Mouse (Mus musculus) G1E-ER4 (cell line): ENCODE data around the gene Sstr2. TPM values are rescaled to one million over a fixed set of nuclear protein-coding genes. Genes with fewer than 3 reads are reported as not detected.

Experiments
- GATA1 ChIP-seq: IDR thresholded peaks from one replicate; pipeline ENCODE4 v1.8.0; 2012; ENCODE audit warnings: low read length, inconsistent platforms
- polyA plus RNA-seq: library from polyadenylated mRNA; stranded (reverse); fragments of >175 nt; gene quantifications from 2 replicates; pipeline ENCODE4 v1.2.3, GENCODE M21; 2012

Gene Sstr2
- not detected in 2 replicates for polyA plus RNA-seq

DNA sequence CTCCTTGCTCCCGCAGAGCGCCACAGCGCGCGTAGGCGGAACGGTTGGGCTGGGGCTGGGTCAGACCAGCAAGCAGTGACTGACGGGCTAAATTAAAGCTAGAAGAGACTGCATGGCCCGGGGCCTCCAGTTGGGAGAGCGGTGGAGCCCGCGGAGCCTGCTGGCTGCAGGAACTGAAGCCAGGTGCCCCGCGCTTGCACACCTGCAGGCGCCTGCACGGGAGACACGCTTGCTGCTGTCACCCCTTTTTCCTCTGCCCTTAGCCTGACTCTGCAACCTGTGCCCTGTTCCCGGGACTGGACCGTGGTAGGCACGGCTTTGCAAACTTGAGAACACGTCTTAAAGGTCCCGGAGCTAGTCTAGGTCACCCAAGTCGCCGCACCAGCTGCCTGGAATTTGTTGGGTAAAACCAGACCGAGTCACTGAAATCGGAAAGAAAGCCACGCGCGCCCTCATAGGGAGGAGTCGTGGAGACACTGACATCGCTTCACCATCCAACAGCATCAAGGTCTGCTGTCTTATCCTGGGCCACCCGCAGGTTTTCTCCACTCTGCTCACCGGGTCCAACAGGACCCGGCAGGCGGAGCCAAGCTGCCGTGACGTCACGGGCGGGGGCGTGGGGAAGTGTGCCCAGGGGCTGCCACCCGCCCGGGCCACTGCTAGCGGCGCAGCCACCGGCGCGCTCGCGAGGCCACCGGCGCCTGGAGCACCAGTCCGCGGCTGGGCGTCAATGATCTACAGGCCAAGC is at the start of gene Sstr2:
Sstr2 (plus strand) TSS at position 671 of the 748 bp plus-strand sequence.
- no peak for TF ChIP-seq GATA1

DNA sequence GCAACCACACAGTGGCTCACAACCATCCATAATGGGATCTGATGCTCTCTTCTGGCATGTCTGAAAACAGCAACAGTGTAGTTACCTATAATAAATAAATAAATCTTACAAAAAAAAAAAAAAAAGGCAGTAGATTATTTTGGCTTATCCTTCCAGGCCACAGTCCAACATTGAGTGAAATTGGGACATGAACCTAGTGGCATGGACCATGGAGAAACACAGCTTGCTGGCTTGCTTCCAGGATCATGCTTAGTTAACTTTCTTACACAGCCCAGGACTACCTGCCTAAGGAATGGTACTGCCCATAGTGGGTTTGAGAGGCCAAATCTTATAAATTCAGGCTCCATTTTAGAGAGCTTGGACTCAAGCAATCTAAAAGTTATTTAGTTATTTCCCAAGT is 47.5 kb upstream of the Sstr2 start:
- no peak for TF ChIP-seq GATA1

DNA sequence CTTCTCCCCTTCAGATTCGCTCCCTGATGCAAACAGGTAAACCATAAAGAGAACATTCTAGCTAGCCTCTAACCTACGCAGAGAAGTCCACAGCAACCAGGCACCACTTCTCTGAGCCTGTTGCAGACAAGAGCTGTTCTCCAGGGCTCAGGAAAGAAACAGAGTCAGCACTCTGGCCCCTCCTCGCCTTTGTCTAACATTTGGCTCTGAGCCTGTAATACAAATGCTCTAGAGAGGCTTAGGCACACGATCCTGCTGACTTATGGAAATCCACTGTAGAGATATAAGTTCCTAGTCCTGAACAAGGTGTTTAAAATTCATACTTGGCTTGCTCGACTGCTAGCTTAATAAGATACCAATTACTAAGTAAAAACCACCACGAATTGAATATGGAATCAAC is 46.5 kb upstream of the Sstr2 start:
- no peak for TF ChIP-seq GATA1

DNA sequence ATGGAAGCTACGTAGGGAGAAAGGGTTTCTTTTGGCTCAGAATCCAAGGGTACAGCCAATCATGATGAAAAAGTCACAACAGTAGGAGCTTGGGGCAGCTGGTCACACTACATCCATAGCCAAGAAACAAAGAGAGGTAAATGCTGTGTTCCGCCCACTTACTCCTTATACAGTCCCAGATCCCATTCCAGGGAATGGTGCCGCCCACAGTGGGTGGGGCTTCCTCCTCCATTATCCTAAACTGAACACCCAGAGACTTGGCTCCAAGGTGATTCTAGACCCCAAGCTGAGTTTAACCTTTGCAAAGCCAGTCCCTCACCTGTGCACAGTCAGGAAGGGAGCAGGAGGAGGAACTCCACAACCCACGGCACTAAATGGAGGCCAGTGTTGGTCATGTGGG is 41.9 kb upstream of the Sstr2 start:
- TF ChIP-seq GATA1 = no peak

DNA sequence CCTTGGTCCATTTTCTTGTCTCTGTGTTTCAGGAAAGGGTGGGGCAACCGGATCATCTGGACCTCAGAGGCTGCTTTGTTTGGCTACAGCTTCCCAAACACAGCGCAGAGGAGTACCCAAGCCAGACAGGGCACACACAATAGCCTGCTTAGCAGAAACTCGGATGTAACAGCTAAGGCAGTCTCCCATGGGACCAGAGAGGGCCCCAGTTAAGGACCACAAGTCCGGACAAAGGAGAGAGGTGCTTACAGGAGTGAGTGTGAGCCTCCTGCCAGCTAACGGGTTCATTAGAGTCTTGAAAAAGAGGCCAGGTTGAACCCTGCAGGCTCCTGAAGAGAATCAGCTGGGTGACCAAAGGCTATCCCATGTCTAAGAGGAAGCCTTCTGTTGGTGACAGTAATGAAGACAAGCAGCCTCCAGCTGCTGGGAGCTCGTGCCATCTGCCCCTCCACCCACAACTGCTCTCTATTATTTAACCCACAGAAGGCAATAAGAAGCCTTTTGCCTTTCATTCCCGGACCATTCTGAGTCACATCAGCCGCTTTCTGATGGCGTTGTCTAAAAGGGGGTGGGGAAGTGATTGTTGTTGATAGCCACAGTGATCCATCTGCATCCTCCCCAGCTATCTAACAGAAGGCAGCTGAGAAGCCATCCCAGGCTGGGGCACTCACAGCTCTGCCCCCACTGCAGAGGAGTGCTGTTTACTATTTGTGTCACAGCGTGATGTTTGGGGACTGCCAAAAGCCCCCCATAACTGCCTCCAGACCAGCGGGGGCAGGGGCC is 35.1 kb upstream of the Sstr2 start:
- TF ChIP-seq GATA1 = no peak

DNA sequence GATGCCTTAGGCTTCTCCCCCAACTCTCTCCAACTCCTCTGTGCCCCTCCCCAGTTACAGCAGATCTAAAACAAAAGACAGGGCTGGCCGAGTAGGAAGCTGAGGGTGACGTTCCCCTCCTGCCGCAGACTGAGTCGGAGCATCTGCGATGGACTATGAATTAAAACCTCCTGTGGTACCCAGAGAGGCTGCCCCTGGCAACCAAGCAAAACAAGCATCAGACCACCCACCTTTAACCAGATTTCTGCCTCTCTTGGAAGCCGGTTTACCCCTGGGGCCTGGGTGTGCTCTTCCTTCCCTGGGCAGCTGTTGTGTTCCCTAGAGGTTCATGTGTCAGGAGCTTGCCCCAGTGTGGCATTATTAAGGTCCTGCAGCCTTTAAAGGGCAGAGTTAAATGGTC is 32.7 kb upstream of the Sstr2 start:
- no peak for TF ChIP-seq GATA1

DNA sequence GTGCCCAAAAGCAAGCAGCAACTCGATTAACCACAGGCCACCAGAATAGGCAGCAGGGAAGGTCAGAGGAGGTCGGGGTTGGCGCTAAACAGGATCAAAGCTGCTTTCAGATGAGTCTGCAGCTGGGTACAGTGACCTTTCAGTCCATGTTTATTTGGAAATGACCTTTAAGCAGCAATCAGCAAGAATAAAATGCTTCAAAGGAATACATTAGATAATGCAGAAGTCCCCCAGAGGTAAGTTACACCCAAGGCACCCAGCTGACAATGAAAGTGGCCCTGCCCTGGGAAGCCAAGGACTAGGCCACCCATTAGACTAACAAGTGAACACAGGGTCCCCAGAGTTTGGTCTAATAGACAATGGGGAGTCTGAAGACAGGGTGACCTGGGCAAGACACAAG is 30.2 kb upstream of the Sstr2 start:
- TF ChIP-seq GATA1 = no peak

DNA sequence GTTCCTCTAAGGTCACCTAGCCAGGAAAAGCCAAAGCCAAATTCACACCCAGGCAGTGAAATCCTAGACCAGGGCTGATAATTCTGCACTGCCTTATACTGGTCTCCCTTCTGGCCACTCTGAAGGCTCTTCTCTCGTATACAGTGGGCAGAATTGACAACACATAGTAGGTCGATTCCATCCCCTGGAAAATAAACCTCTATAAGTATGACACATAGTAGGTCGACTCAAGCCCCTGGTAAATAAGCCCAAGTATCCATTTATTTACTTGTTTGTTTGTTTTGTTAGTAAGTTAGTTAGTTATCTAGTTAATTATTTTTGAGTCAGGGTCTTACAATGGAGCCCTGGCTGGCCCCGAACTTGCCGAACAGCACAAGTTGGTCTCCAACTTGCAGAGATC is 24.0 kb upstream of the Sstr2 start:
- TF ChIP-seq GATA1 = no peak

DNA sequence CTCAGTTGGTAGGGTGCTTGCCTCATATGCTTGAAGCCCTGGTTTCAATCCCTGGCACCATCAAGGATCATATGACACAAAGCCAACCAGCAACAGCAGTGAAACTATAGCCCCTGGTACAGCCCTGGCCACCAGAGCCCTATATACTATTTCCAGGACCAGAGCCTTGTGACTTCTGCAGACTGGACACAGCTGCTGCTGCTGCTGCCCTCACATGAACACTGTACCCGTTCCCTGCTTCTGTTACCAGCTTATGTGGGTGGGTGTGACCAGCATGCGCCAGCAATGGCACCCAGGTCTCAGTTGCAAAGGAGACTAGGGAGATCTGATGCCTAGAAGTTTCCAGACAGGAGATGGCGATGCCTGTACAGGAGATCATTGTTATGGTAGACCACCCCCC is 21.5 kb upstream of the Sstr2 start:
- TF ChIP-seq GATA1 = no peak

DNA sequence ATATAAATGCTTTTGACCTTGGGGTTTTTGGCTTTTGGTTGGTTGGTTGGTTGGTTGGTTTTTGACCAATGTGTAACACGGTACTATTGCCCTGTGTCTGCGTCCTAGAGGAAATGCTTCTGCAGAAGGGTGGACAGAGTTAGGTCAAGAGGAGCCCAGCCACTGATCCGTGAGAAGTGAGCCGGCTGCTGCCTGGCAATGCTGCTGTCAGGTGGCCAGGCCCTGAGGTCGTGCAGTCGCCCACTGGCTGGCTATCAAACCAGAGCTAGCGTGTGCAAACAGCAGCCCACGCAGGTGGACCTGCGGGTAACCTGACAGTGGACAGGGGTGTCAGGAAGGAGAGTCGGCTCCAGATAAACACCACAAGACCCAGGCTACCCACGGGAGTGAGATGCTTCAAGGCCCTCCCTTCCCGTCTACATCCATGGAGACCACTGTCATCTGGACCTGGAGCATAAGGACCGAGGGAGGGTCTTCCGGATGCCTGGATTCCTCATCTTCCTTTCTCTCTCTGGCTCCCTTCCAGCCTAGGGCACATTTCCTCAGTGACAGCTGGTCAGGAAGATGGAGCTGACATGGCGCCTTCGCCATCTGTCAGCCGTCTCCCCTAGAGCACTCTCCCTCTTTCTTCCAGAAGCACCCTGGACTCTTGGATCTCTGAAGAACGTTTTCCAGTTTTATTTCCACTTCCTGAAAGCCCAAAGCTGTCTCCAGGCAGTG is 18.5 kb upstream of the Sstr2 start:
- no peak for TF ChIP-seq GATA1

DNA sequence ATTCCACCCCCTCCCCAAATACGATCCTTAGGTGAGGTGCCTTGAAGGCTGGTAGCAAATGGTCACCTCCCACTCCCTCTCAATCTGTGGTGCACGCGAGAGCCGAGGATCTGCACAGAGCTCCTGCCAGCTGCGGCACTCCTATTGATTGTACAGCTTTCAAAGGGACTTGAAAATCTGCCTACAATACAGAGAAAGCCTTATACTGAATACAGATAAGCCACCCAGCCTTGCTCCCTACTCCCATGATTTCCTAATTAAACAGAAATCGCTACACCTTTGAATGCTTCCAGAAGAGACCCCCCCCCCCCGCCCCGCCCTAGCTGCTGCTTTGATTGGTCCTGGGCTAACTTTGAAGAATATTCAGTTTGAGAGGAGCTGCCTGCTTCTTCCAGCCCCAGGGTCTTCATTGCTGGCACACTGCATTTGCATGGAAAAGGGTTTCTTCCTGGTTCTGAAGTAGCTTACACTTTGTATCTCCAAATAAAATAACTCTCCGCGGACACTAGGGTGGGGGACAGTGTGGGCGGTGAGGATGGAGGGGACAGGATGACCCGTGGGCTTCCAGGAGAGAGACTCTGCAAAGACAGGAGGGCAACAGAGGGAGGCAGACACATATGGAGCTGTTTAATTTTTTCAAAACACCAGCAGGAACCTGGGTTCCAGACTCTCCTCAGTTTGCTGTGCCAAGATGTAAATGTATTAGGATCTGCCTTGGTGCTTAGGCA is 17.4 kb upstream of the Sstr2 start:
- no peak for TF ChIP-seq GATA1

DNA sequence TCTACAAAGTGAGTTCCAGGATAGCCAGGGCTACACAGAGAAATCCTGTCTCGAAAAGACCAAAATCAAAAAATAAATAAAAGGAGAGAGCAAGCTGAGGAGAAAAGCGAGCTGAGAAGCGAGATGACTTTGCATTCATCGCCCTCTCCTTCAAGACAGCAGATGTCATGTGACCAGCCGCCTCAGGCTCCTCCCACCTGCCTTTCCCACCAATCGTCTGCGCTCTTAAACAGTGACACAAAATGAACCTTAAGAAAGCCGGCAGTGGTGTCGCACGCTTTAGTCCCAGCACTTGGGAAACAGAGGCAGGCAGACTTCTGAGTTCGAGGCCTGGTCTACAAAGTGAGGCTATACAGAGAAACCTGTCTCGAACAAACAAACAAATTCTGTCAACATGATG is 11.6 kb upstream of the Sstr2 start:
- no peak for TF ChIP-seq GATA1

DNA sequence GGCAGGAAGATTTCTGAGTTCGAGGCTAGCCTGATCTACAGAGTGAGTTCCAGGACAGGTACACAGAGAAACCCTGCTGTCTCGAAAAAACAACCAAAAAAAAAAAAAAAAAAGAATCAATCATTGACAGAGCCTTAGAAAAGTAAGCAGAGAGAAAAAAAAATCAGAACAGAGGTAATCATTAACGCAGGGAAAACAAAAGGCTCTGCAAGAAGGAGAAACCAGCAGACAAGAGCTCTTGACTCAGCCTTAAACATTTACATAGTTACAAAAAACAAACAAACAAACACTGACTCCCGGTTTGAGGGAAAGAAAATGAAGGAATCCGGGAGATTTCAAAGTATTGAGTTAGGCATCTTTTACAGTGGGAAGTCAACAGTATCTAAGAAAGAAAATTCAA is 9.6 kb upstream of the Sstr2 start:
- TF ChIP-seq GATA1 = no peak

DNA sequence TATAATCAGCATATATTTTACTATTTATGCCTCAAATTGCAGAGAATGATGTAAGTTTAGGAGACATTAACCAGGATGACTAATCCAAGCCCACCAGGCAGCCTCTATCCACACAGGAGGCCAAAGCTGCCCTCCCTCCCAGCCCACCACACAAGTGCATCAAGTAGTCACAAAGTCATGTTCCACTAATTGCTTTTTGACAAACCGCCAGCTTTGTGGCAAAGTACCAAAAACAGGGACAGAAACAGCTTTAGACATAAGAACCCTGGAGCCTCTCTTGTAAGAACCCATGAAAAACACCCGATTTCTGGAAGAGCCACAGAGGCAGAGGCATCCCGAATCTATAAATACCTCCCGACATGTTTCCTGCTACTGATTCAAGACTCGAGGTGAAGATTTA is 8.9 kb upstream of the Sstr2 start:
- no peak for TF ChIP-seq GATA1

DNA sequence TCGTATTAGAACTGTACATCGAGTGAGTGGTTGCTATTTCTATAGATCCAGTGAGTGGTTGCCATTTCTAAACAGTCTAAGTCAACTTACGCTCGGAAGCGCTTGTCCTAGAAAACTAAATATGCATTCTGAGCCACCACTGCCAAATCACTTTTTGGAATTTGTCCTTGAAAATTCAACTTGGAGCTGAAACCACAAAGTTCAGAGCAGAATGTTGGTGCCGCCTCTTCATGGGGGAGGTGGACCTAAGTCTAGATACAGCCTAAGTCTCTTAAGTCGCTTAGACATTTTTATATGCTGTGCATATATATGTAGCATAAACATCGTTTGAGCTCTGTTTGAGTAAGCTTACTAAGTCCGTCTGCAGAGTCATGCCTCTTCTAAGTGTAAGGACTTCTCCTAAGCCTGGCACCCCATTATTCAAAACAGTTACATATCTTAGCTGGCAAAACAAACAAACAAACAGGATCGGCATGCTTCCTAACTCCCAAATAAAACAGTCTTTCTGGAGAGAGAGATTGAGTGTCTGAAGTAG is 8.0 kb upstream of the Sstr2 start:
- no peak for TF ChIP-seq GATA1
